Mouse (Mus musculus) myocyte (in vitro differentiated cells): ENCODE results near the gene Iqschfp.

Experiments used
- CEBPB ChIP-seq: IDR thresholded peaks from 2 replicates; pipeline ENCODE4 v1.6.1; 2011; ENCODE audit warnings: mild to moderate bottlenecking, moderate library complexity; ENCODE audit not compliant: poor library complexity, insufficient read depth, severe bottlenecking
- E2F4 ChIP-seq: IDR thresholded peaks from one replicate; pipeline ENCODE4 v1.6.1; 2011; ENCODE audit warnings: mild to moderate bottlenecking, control low read depth, moderate library complexity; ENCODE audit not compliant: insufficient read depth
- MAX ChIP-seq: IDR thresholded peaks from one replicate; pipeline ENCODE4 v1.6.1; 2011; ENCODE audit warnings: low read depth, mild to moderate bottlenecking, control low read depth
- MYOD1 ChIP-seq, 3 experiments: IDR thresholded peaks; one replicate each; pipeline ENCODE4 v1.6.1; 2011; ENCODE audit warnings: control low read depth in 2 of 3, low read depth in 2 of 3, mild to moderate bottlenecking in 2 of 3, moderate library complexity in 1 of 3; ENCODE audit not compliant: insufficient read length in 2 of 3, control insufficient read depth in 1 of 3
- MYOG ChIP-seq, 3 experiments: IDR thresholded peaks; one replicate each; pipeline ENCODE4 v1.6.1; 2011; ENCODE audit warnings: control low read depth in 2 of 3, low read depth in 2 of 3, mild to moderate bottlenecking in 2 of 3; ENCODE audit not compliant: insufficient read length in 2 of 3, control insufficient read depth in 1 of 3, insufficient read depth in 1 of 3
- POLR2A ChIP-seq: IDR thresholded peaks from one replicate; pipeline ENCODE4 v1.6.1; 2011; ENCODE audit warnings: low read depth, mild to moderate bottlenecking, control low read depth, moderate library complexity; ENCODE audit not compliant: insufficient read length
- POLR2AphosphoS2 ChIP-seq: IDR thresholded peaks from one replicate; pipeline ENCODE4 v1.6.1; 2011; ENCODE audit warnings: low read depth, control low read depth; ENCODE audit not compliant: insufficient read length
- REST ChIP-seq: IDR thresholded peaks from one replicate; pipeline ENCODE4 v1.6.1; 2011; ENCODE audit warnings: mild to moderate bottlenecking, control low read depth, moderate library complexity; ENCODE audit not compliant: insufficient read depth, insufficient read length
- SRF ChIP-seq: IDR thresholded peaks from one replicate; pipeline ENCODE4 v1.6.1; 2011; ENCODE audit warnings: low read depth; ENCODE audit not compliant: control insufficient read depth, insufficient read length
- TCF12 ChIP-seq: IDR thresholded peaks from one replicate; pipeline ENCODE4 v1.6.1; 2011; ENCODE audit warnings: mild to moderate bottlenecking, control low read depth; ENCODE audit not compliant: poor library complexity, insufficient read depth, severe bottlenecking
- USF1 ChIP-seq: IDR thresholded peaks from one replicate; pipeline ENCODE4 v1.6.1; 2011; ENCODE audit warnings: low read depth, mild to moderate bottlenecking, control low read depth, moderate library complexity

DNA sequence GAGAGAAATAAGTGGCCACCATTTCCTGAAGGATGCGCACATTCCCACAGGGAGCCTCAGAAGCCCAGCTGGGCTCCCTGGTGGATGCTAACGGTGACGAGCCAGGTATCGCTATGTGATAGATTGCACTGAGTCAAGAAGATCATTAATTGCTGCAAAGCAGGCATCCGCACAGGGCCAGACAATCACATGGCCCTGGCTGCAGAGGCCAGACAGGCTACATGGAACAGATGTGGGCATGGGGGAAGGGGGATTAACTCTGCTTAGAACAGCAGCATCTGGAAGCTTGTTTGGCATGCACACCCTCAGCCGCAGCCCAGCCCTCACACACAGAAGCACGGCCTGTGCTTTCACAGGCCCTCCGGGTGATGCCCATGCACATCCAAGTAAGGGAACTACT is 698.4 kb downstream of the Iqschfp start:
- TF ChIP-seq POLR2A (no peak), POLR2AphosphoS2 (no peak), MAX (no peak), USF1 (no peak), TCF12 (no peak), REST (no peak), E2F4 (no peak), MYOG (IDR thresholded peaks at IDR 0.05; ENCODE audit: control insufficient read depth in 1 of 3, insufficient read depth in 1 of 3, insufficient read length in 2 of 3, low read depth in 2 of 3) (peak in 1 of 3 experiments; percentile 11), CEBPB (no peak), SRF (no peak), MYOD1 (IDR thresholded peaks at IDR 0.05; ENCODE audit: control insufficient read depth in 1 of 3, insufficient read length in 2 of 3, low read depth in 2 of 3) (peak in 1 of 3 experiments; percentile 18)
